Mouse (Mus musculus) E14TG2a.4 (cell line): Measurements from ENCODE around the gene Saxo1.

Source experiments
- H3K27me3 ChIP-seq: 2 replicates; pipeline ENCODE4 v1.6.1; 2014; ENCODE audit warnings: low read length, control low read depth; ENCODE audit not compliant: insufficient read depth
- H3K36me3 ChIP-seq: 2 replicates; pipeline ENCODE4 v1.6.1; 2014; ENCODE audit warnings: low read length, control low read depth; ENCODE audit not compliant: insufficient read depth
- H3K4me1 ChIP-seq: replicated peaks from 2 replicates; pipeline ENCODE4 v1.6.1; 2014; ENCODE audit warnings: low read depth, low read length, control low read depth
- H3K4me3 ChIP-seq: replicated peaks from 2 replicates; pipeline ENCODE4 v1.5.1; 2014; ENCODE audit warnings: mild to moderate bottlenecking, low read length
- H3K9me3 ChIP-seq: 2 replicates; pipeline ENCODE4 v1.6.1; 2014; ENCODE audit warnings: low read length, control low read depth
- CTCF ChIP-seq: conservative IDR thresholded peaks from 2 replicates; pipeline ENCODE4 v1.5.1; 2014; ENCODE audit warnings: low read length
- NANOG ChIP-seq: IDR thresholded peaks from 2 replicates; pipeline ENCODE4 v1.6.1; 2014; ENCODE audit warnings: borderline replicate concordance, low read length, mixed read lengths
- POU5F1 ChIP-seq: IDR thresholded peaks from 2 replicates; pipeline ENCODE4 v1.6.1; 2014; ENCODE audit warnings: low read length, borderline replicate concordance

Saxo1 gene

GRCm38 (mm10) chr4:86558228-86558627, at the start of gene Saxo1:
Saxo1 (minus strand) TSS chr4:86558328.
- no peaks in the 10 kb centered on the region for H3K4me1 ChIP-seq
- no peak within 1 kb of the TSS for H3K4me3 ChIP-seq
- no peaks in the 10 kb centered on the region for H3K9me3 ChIP-seq
- TF ChIP-seq POU5F1 (no peak), NANOG (no peak), CTCF (no peak)
- no peaks in the 10 kb centered on the region for H3K27me3 ChIP-seq
- H3K36me3 ChIP-seq, result no peaks in the 10 kb centered on the region

GRCm38 (mm10) chr4:86591304-86591703, 33.2 kb upstream of the Saxo1 start:
- H3K4me1 ChIP-seq, result 0 out of 2 replicates have a peak, but pooled peaks cover under 1% of the 10 kb centered on the region
- no peak overlapping the region for H3K4me3 ChIP-seq
- no peaks in the 10 kb centered on the region for H3K9me3 ChIP-seq
- no peak; the same call in 1 of the 2 replicates for TF ChIP-seq POU5F1
- H3K36me3 ChIP-seq, result peaks cover 93% of the 10 kb centered on the region
- no peaks in the 10 kb centered on the region for H3K27me3 ChIP-seq

GRCm38 (mm10) chr4:86588236-86588635, 30.1 kb upstream of the Saxo1 start:
- Histone ChIP-seq H3K36me3 (peaks cover 95% of the 10 kb centered on the region), H3K4me3 (no peak overlapping the region), H3K4me1 (no peaks in the 10 kb centered on the region), H3K9me3 (no peaks in the 10 kb centered on the region), H3K27me3 (no peaks in the 10 kb centered on the region)
- TF ChIP-seq NANOG (no peak), CTCF (peak; percentile 46)

GRCm38 (mm10) chr4:86580591-86580990, 22.5 kb upstream of the Saxo1 start:
- Histone ChIP-seq H3K27me3 (no peaks in the 10 kb centered on the region), H3K4me3 (no peak overlapping the region), H3K4me1 (peaks cover 26% of the 10 kb centered on the region), H3K36me3 (peaks cover 87% of the 10 kb centered on the region), H3K9me3 (no peaks in the 10 kb centered on the region)
- TF ChIP-seq CTCF (no peak), NANOG (no peak), POU5F1 (no peak)

- Histone ChIP-seq H3K4me1 (peaks cover 27% of the 10 kb centered on the region), H3K4me3 (no peak overlapping the region), H3K36me3 (peaks cover 82% of the 10 kb centered on the region), H3K27me3 (no peaks in the 10 kb centered on the region), H3K9me3 (no peaks in the 10 kb centered on the region)
- TF ChIP-seq CTCF, result no peak
- TF ChIP-seq NANOG, result no peak
- no peak for TF ChIP-seq POU5F1
These were observed 21.9 kb upstream of the Saxo1 start for GRCm38 (mm10) chr4:86580056-86580455.

GRCm38 (mm10) chr4:86576630-86577225, 18.6 kb upstream of the Saxo1 start:
- H3K4me1 ChIP-seq, result peaks cover 35% of the 10 kb centered on the region
- peak overlapping the region; percentile 97 for H3K4me3 ChIP-seq
- TF ChIP-seq NANOG, result no peak
- TF ChIP-seq POU5F1, result no peak
- TF ChIP-seq CTCF, result no peak
- no peaks in the 10 kb centered on the region for H3K9me3 ChIP-seq
- peaks cover 51% of the 10 kb centered on the region for H3K36me3 ChIP-seq
- no peaks in the 10 kb centered on the region for H3K27me3 ChIP-seq

GRCm38 (mm10) chr4:86576120-86576541, 18.0 kb upstream of the Saxo1 start:
- Histone ChIP-seq H3K36me3 (peaks cover 47% of the 10 kb centered on the region), H3K4me3 (peak overlapping the region; percentile 97), H3K9me3 (no peaks in the 10 kb centered on the region), H3K27me3 (no peaks in the 10 kb centered on the region), H3K4me1 (peaks cover 35% of the 10 kb centered on the region)
- TF ChIP-seq NANOG (no peak), CTCF (no peak), POU5F1 (no peak)

- Histone ChIP-seq H3K9me3 (no peaks in the 10 kb centered on the region), H3K27me3 (no peaks in the 10 kb centered on the region)
- TF ChIP-seq CTCF (peak; percentile 71), NANOG (no peak)
These were observed 17.3 kb upstream of the Saxo1 start, which contains the start of gene Rraga for GRCm38 (mm10) chr4:86575283-86575983. Rraga (plus strand) TSS chr4:86575668.

GRCm38 (mm10) chr4:86574939-86575282, 16.8 kb upstream of the Saxo1 start:
- Histone ChIP-seq H3K4me3 (peak overlapping the region; percentile 97), H3K27me3 (no peaks in the 10 kb centered on the region), H3K4me1 (peaks cover 31% of the 10 kb centered on the region), H3K9me3 (no peaks in the 10 kb centered on the region), H3K36me3 (peaks cover 34% of the 10 kb centered on the region)
- TF ChIP-seq POU5F1, result no peak
- TF ChIP-seq NANOG, result no peak
- TF ChIP-seq CTCF, result no peak

More at GRCm38 (mm10) chr4:86575283-86575983, 17.3 kb upstream of the Saxo1 start, which contains the start of gene Rraga:
- Histone ChIP-seq H3K4me1 (peaks cover 33% of the 10 kb centered on the region), H3K36me3 (peaks cover 40% of the 10 kb centered on the region), H3K4me3 (peak within 1 kb of the TSS; percentile 97)
